Mouse (Mus musculus) G1E-ER4 (cell line): ENCODE measurements around the gene Immp1l. TPM values are rescaled to one million over a fixed set of nuclear protein-coding genes. Genes with fewer than 3 reads are reported as not detected.

ENCODE experiments used
- GATA1 ChIP-seq: IDR thresholded peaks from one replicate; pipeline ENCODE4 v1.8.0; 2012; ENCODE audit warnings: low read length, inconsistent platforms
- polyA plus RNA-seq: library from polyadenylated mRNA; stranded (reverse); fragments of >175 nt; gene quantifications from 2 replicates; pipeline ENCODE4 v1.2.3, GENCODE M21; 2012

The Immp1l gene
- polyA plus RNA-seq, 1 experiment: 0.89 TPM

- TF ChIP-seq GATA1: no peak
Measured at GRCm38 (mm10) chr2:105987131-105987530, 82.7 kb downstream of the Immp1l start.

- no peak for TF ChIP-seq GATA1
Measured at GRCm38 (mm10) chr2:105987999-105988398, 83.6 kb downstream of the Immp1l start.

GRCm38 (mm10) chr2:106002835-106003739 lies 98.6 kb downstream of the Immp1l start, which contains the start of gene Dnajc24:
Gene Dnajc24, minus strand, starts transcription at chr2:106003549.
- TF ChIP-seq GATA1: no peak

- no peak for TF ChIP-seq GATA1
Measured at GRCm38 (mm10) chr2:106008415-106008814, 104.0 kb downstream of the Immp1l start.

Other genes starting within 250 kb of the Immp1l start
- 34.8 and 41.3 TPM in 2 replicates for gene Pax6, start 235.7 kb upstream of the Immp1l start, polyA plus RNA-seq
- gene Elp4, start 74 bp upstream of the Immp1l start, polyA plus RNA-seq: 5.0 and 7.1 TPM in 2 replicates
- 23.0 and 37.2 TPM in 2 replicates for gene Dnajc24, start 98.9 kb downstream of the Immp1l start, polyA plus RNA-seq